Comparison of ENCODE assay signal across 11 mouse cellular contexts in the genomic region with DNA sequence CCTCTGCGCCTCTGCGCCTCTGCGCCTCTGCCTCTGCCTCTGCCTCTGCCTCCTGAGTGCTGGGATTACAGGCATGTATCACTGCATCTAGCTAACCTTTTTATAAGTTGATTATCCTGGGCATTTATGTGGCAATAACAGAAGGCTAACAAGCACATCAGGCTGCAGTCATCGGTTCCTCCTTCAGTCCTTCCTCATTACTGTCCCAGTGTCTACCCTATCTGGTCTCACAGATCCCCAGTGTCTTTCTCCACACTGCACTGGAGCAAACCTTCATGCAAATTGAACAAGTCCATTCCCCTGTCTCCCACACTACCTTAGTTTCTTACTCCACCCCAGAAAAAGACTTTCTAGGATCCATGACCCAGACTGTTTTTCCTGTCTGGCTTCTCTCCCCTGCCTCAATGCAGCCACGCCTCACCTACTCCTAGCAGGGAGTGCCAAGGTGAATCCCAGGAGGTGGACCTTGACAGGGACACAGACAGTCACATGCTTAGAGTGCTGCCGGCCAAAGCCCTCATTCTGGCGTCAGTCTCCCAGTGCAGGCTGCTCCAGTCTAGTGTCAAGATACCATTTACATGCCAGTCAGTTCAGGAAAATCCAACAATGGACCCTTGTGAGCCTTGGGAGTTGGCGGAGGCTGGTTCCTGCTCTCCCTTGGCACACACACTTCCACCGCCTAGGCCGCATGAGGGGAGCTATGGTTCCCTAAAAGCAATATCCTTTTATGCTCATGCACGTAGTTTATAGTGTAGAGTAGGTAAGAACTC. TPM values are rescaled to one million over a fixed set of nuclear protein-coding genes. Genes with fewer than 3 reads are reported as not detected.
DNase-seq lines count a peak whose midpoint lies in the region; ATAC-seq and TF ChIP-seq lines count a peak whose summit lies in the region.
"Had no signal": no experiment of that assay in that cellular context is flagged by ENCODE, and none has a peak within 500 bp of the region (broad histone marks: within the 10 kb centered on the region; RNA-seq: fewer than 3 reads in every experiment).

No protein-coding gene starts in this region.

- H3K4me3 ChIP-seq in cerebellum, adult 2 months (replicated peaks; ENCODE audit: insufficient read depth, low read depth, low read length): no peak overlapping the region
- H3K4me3 ChIP-seq in lung, embryonic 16.5 days (ENCODE audit: low read length): no peak overlapping the region
- no peak overlapping the region for H3K4me3 ChIP-seq in lung, adult 2 months (replicated peaks; ENCODE audit: extremely low read depth, low read depth, low read length)
- H3K4me3 ChIP-seq in lung, postnatal 0 days (ENCODE audit: low read depth, low read length): no peak overlapping the region
- H3K4me3 ChIP-seq: limb, embryonic 15.5 days had no signal

- peak; percentile 24 to 50 for DNase-seq in cerebellum, adult 2 months
- DNase-seq in cerebellum, adult 11 months: no peak
- DNase-seq in lung, adult 2 months: no peak
- peak; percentile 86 for DNase-seq in kidney, adult 9 months
- DNase-seq in right cerebral cortex, postnatal 10 days (ENCODE audit: low spot score in 2 of 2): peak; percentile 73 to 83
- no peak for DNase-seq in lung, postnatal 0 days (ENCODE audit: low spot score)
- DNase-seq in adipocyte (ENCODE audit: low spot score): no peak

- peak; percentile 53 for ATAC-seq in lung, embryonic 16.5 days (ENCODE audit: low read depth)
- ATAC-seq in lung, postnatal 0 days: no peak

- H3K9me3 ChIP-seq in lung, embryonic 16.5 days (ENCODE audit: control insufficient read depth, low read length): 0 out of 2 replicates have a peak, but pooled peaks cover 3% of the 10 kb centered on the region
- H3K9me3 ChIP-seq in lung, postnatal 0 days (ENCODE audit: low read length): no peaks in the 10 kb centered on the region
- H3K9me3 ChIP-seq: limb, embryonic 15.5 days had no signal

- no peak overlapping the region for H3K9ac ChIP-seq in lung, embryonic 16.5 days (ENCODE audit: low read length)
- no peak overlapping the region for H3K9ac ChIP-seq in lung, postnatal 0 days (replicated peaks; ENCODE audit: low read depth)
- H3K9ac ChIP-seq: limb, embryonic 15.5 days had no signal

- no peak overlapping the region for H3K4me2 ChIP-seq in lung, embryonic 16.5 days (ENCODE audit: low read depth, low read length)
- no peak overlapping the region for H3K4me2 ChIP-seq in lung, postnatal 0 days (replicated peaks; ENCODE audit: low read depth, low read length)
- H3K4me2 ChIP-seq: limb, embryonic 15.5 days had no signal

- H3K4me1 ChIP-seq in cerebellum, adult 2 months (ENCODE audit: control insufficient read depth, insufficient read depth, low read length): no peaks in the 10 kb centered on the region
- peaks cover 11% of the 10 kb centered on the region for H3K4me1 ChIP-seq in lung, embryonic 16.5 days (replicated peaks; ENCODE audit: control insufficient read depth, insufficient read depth, low read length)
- no peaks in the 10 kb centered on the region for H3K4me1 ChIP-seq in lung, adult 2 months (ENCODE audit: control insufficient read depth, insufficient read depth, low read length)
- H3K4me1 ChIP-seq in lung, postnatal 0 days (ENCODE audit: insufficient read depth, low read depth, low read length): no peaks in the 10 kb centered on the region
- H3K4me1 ChIP-seq: limb, embryonic 15.5 days had no signal

- H3K27ac ChIP-seq in cerebellum, adult 2 months (ENCODE audit: insufficient read depth, low read length): peak overlapping the region; percentile 51; the same call in 1 of the 2 replicates
- peak overlapping the region; percentile 71 for H3K27ac ChIP-seq in lung, embryonic 16.5 days (ENCODE audit: low read length)
- H3K27ac ChIP-seq in lung, postnatal 0 days (ENCODE audit: low read length): no peak overlapping the region
- H3K27ac ChIP-seq: limb, embryonic 15.5 days had no signal

- TF ChIP-seq EP300 in lung, postnatal 0 days (IDR thresholded peaks at IDR 0.05): no peak

- TF ChIP-seq POLR2A in cerebellum, adult 2 months (IDR thresholded peaks at IDR 0.05; ENCODE audit: borderline replicate concordance, insufficient read depth, low read length): no peak
- TF ChIP-seq POLR2A in lung, adult 2 months (IDR thresholded peaks at IDR 0.05; ENCODE audit: borderline replicate concordance, extremely low read depth, low read depth, low read length): no peak

- WGBS in cerebellum, adult 2 months: 54% methylated on average over 11 of the region's 11 CpGs
- WGBS in lung, embryonic 16.5 days: 70% methylated on average over 11 of the region's 11 CpGs
- WGBS in lung, adult 2 months: 69% methylated on average over 11 of the region's 11 CpGs
- 66% methylated on average over 11 of the region's 11 CpGs for WGBS in lung, postnatal 0 days

- no peak for TF ChIP-seq CTCF in cerebellum, adult 2 months (IDR thresholded peaks at IDR 0.05; ENCODE audit: borderline replicate concordance, insufficient read depth, low read depth, low read length)
- TF ChIP-seq CTCF in lung, adult 2 months (IDR thresholded peaks at IDR 0.05; ENCODE audit: insufficient read depth, low read length): no peak
- TF ChIP-seq CTCF in lung, postnatal 0 days (IDR thresholded peaks at IDR 0.05): no peak

- H3K27me3 ChIP-seq in cerebellum, adult 2 months (ENCODE audit: control insufficient read depth, insufficient read depth, low read length): no peaks in the 10 kb centered on the region
- no peaks in the 10 kb centered on the region for H3K27me3 ChIP-seq in lung, embryonic 16.5 days (ENCODE audit: control insufficient read depth, insufficient read depth, low read depth, low read length)
- H3K27me3 ChIP-seq in lung, postnatal 0 days (replicated peaks; ENCODE audit: insufficient read depth, low read length): no peaks in the 10 kb centered on the region
- H3K27me3 ChIP-seq: limb, embryonic 15.5 days had no signal

- H3K36me3 ChIP-seq in lung, embryonic 16.5 days (ENCODE audit: control insufficient read depth, insufficient read depth, low read length): no peaks in the 10 kb centered on the region
- no peaks in the 10 kb centered on the region for H3K36me3 ChIP-seq in lung, postnatal 0 days (ENCODE audit: insufficient read depth, low read length)
- H3K36me3 ChIP-seq: limb, embryonic 15.5 days had no signal

RNA-seq across cellular contexts. Expression of a gene that starts 12.1 kb away (rescaled TPM):
- 0.13 TPM in 1 of 2 replicates, not detected in the other for polyA plus RNA-seq in cerebellum, adult 2 months (2012; rRNA removed)
- not detected in 2 replicates for polyA plus RNA-seq in lung, embryonic 16.5 days (2015; fragmentation: Nextera tagmentation; extraction: Ambion mirVana)
- polyA plus RNA-seq in lung, adult 2 months (2012; rRNA removed): not detected in 2 replicates
- polyA plus RNA-seq in lung, postnatal 0 days (2015; fragmentation: Nextera tagmentation; extraction: Ambion mirVana): not detected in 2 replicates
- polyA plus RNA-seq: C2C12; limb, embryonic 15.5 days; stomach, embryonic 14.5 days had no signal

RNA-seq across cellular contexts. Expression of a gene that starts 22.1 kb away (rescaled TPM):
- 84.3 and 86.1 TPM in 2 replicates for polyA plus RNA-seq in cerebellum, adult 2 months (2012; rRNA removed)
- polyA plus RNA-seq in lung, embryonic 16.5 days (2015; fragmentation: Nextera tagmentation; extraction: Ambion mirVana): 129 and 160 TPM in 2 replicates
- polyA plus RNA-seq in lung, adult 2 months (2012; rRNA removed): 122 and 136 TPM in 2 replicates
- polyA plus RNA-seq in lung, postnatal 0 days (2015; fragmentation: Nextera tagmentation; extraction: Ambion mirVana): 160 and 171 TPM in 2 replicates

RNA-seq across cellular contexts. Expression of a gene that starts 22.6 kb away (rescaled TPM):
- polyA plus RNA-seq in cerebellum, adult 2 months (2012; rRNA removed): 67.2 and 68.4 TPM in 2 replicates
- polyA plus RNA-seq in lung, embryonic 16.5 days (2015; fragmentation: Nextera tagmentation; extraction: Ambion mirVana): 5.0 and 5.5 TPM in 2 replicates
- polyA plus RNA-seq in lung, adult 2 months (2012; rRNA removed): 136 and 145 TPM in 2 replicates
- 4.1 TPM in 2 replicates for polyA plus RNA-seq in lung, postnatal 0 days (2015; fragmentation: Nextera tagmentation; extraction: Ambion mirVana)

RNA-seq across cellular contexts. Expression of a gene that starts 44.7 kb away (rescaled TPM):
- polyA plus RNA-seq in cerebellum, adult 2 months (2012; rRNA removed): 316 and 321 TPM in 2 replicates
- polyA plus RNA-seq in lung, embryonic 16.5 days (2015; fragmentation: Nextera tagmentation; extraction: Ambion mirVana): 32.1 and 37.0 TPM in 2 replicates
- 114 and 128 TPM in 2 replicates for polyA plus RNA-seq in lung, adult 2 months (2012; rRNA removed)
- polyA plus RNA-seq in lung, postnatal 0 days (2015; fragmentation: Nextera tagmentation; extraction: Ambion mirVana): 23.4 and 27.4 TPM in 2 replicates

RNA-seq across cellular contexts. Expression of a gene that starts 58.1 kb away (rescaled TPM):
- polyA plus RNA-seq in cerebellum, adult 2 months (2012; rRNA removed): 0.30 and 0.33 TPM in 2 replicates
- polyA plus RNA-seq in lung, embryonic 16.5 days (2015; fragmentation: Nextera tagmentation; extraction: Ambion mirVana): 3.0 and 6.5 TPM in 2 replicates
- polyA plus RNA-seq in lung, adult 2 months (2012; rRNA removed): 27.2 and 27.4 TPM in 2 replicates
- polyA plus RNA-seq in lung, postnatal 0 days (2015; fragmentation: Nextera tagmentation; extraction: Ambion mirVana): 7.8 and 8.7 TPM in 2 replicates

Comparison
In these comparisons a context has a peak if more than half of its experiments do, and no peak if none do; other contexts are left out.
1. DNase-seq: peak in cerebellum, adult 2 months (2 of 2), kidney, adult 9 months (single experiment) and right cerebral cortex, postnatal 10 days (2 of 2); none in cerebellum, adult 11 months (single experiment), lung, adult 2 months (single experiment), lung, postnatal 0 days (single experiment) and adipocyte (single experiment).
2. RNA of a gene that starts 22.6 kb away (polyA plus RNA-seq): 136 to 145 TPM in lung, adult 2 months and 67.2 to 68.4 TPM in cerebellum, adult 2 months; 5.0 to 5.5 TPM in lung, embryonic 16.5 days and 4.1 TPM in lung, postnatal 0 days; every median in the first group is over 10 times any median in the second.